In genomic region chr3:65432236-65432635, GRCm38 (mm10) we compare ENCODE assay signal across 18 mouse cellular contexts. TPM values are rescaled to one million over a fixed set of nuclear protein-coding genes. Genes with fewer than 3 reads are reported as not detected.
A peak's percentile ranks its signal among the peaks of the same experiment; 100 is the strongest.
DNase-seq lines count a peak whose midpoint lies in the region; ATAC-seq and TF ChIP-seq lines count a peak whose summit lies in the region.
"Had no signal": no experiment of that assay in that cellular context is flagged by ENCODE, and none has a peak within 500 bp of the region (broad histone marks: within the 10 kb centered on the region; RNA-seq: fewer than 3 reads in every experiment).

No protein-coding gene starts in this region.

- no peaks in the 10 kb centered on the region; the same call in 1 of the 2 replicates for H3K4me1 ChIP-seq in lung, postnatal 0 days (ENCODE audit: insufficient read depth, low read depth, low read length)
- H3K4me1 ChIP-seq in lung, adult 2 months (ENCODE audit: control insufficient read depth, insufficient read depth, low read length): no peaks in the 10 kb centered on the region
- no peaks in the 10 kb centered on the region for H3K4me1 ChIP-seq in G1E (ENCODE audit: insufficient read depth, low read depth, low read length)
- H3K4me1 ChIP-seq: embryonic facial prominence, embryonic 15.5 days; forebrain, embryonic 12.5 days; midbrain, embryonic 12.5 days had no signal

- H3K9ac ChIP-seq in lung, postnatal 0 days (replicated peaks; ENCODE audit: low read depth): no peak overlapping the region
- H3K9ac ChIP-seq: embryonic facial prominence, embryonic 15.5 days; forebrain, embryonic 12.5 days; hindbrain, embryonic 14.5 days; midbrain, embryonic 12.5 days had no signal

- intact Hi-C loops in gastrocnemius, adult 2 months (cut with DNase I): no loop called here

- H3K4me3 ChIP-seq in gastrocnemius, adult 2 months: no peak overlapping the region
- H3K4me3 ChIP-seq in lung, postnatal 0 days (ENCODE audit: low read depth, low read length): no peak overlapping the region
- no peak overlapping the region for H3K4me3 ChIP-seq in lung, adult 2 months (replicated peaks; ENCODE audit: extremely low read depth, low read depth, low read length)
- H3K4me3 ChIP-seq in G1E (ENCODE audit: low read depth, low read length): no peak overlapping the region
- H3K4me3 ChIP-seq: embryonic facial prominence, embryonic 15.5 days; forebrain, embryonic 12.5 days; midbrain, embryonic 12.5 days had no signal

- 91% methylated on average over 5 of the region's 5 CpGs for WGBS in lung, postnatal 0 days
- 91% methylated on average over 5 of the region's 5 CpGs for WGBS in lung, adult 2 months

- no peak for ATAC-seq in lung, postnatal 0 days
- no peak for ATAC-seq in G1E (ENCODE audit: extremely low read depth, insufficient number of reproducible peaks, low FRiP score, poor library complexity, severe bottlenecking)

- no peak for DNase-seq in gastrocnemius, adult 2 months
- DNase-seq in gastrocnemius, postnatal 10 days: no peak
- DNase-seq in lung, postnatal 0 days (ENCODE audit: low spot score): no peak
- DNase-seq in lung, adult 2 months: no peak
- no peak for DNase-seq in G1E (ENCODE audit: low spot score)
- peak; percentile 13 for DNase-seq in splenic B cell, adult 2 months (ENCODE audit: low read depth, low spot score)
- DNase-seq in cerebellum, adult 11 months: no peak
- no peak for DNase-seq in layer of hippocampus, postnatal 10 days (ENCODE audit: low spot score in 2 of 2)
- DNase-seq: cerebellum, adult 8-10 months; heart, adult 11 months; kidney, adult 11 months; kidney, postnatal 25 days; lung, postnatal 4 days; right cerebral cortex, adult 18-20 months had no signal

- H3K9me3 ChIP-seq in lung, postnatal 0 days (ENCODE audit: low read length): no peaks in the 10 kb centered on the region
- no peaks in the 10 kb centered on the region for H3K9me3 ChIP-seq in G1E (replicated peaks)
- H3K9me3 ChIP-seq: embryonic facial prominence, embryonic 15.5 days; forebrain, embryonic 12.5 days; midbrain, embryonic 12.5 days had no signal

- H3K27me3 ChIP-seq in lung, postnatal 0 days (replicated peaks; ENCODE audit: insufficient read depth, low read length): no peaks in the 10 kb centered on the region
- H3K27me3 ChIP-seq in G1E (ENCODE audit: insufficient read depth, low read length): 0 out of 2 replicates have a peak, but pooled peaks cover 9% of the 10 kb centered on the region
- H3K27me3 ChIP-seq in splenic B cell, adult 2 months (ENCODE audit: control insufficient read depth, insufficient read depth, low read length, poor library complexity, severe bottlenecking): no peaks in the 10 kb centered on the region
- H3K27me3 ChIP-seq: embryonic facial prominence, embryonic 15.5 days; midbrain, embryonic 12.5 days had no signal

- H3K36me3 ChIP-seq in lung, postnatal 0 days (ENCODE audit: insufficient read depth, low read length): no peaks in the 10 kb centered on the region
- H3K36me3 ChIP-seq in G1E (replicated peaks): no peaks in the 10 kb centered on the region
- H3K36me3 ChIP-seq in splenic B cell, adult 2 months (ENCODE audit: control insufficient read depth, insufficient read depth, low read length, poor library complexity, severe bottlenecking): no peaks in the 10 kb centered on the region
- H3K36me3 ChIP-seq: embryonic facial prominence, embryonic 15.5 days; forebrain, embryonic 12.5 days; midbrain, embryonic 12.5 days had no signal

- no peak for TF ChIP-seq EP300 in lung, postnatal 0 days (IDR thresholded peaks at IDR 0.05)

- H3K27ac ChIP-seq in gastrocnemius, adult 2 months: no peak overlapping the region
- H3K27ac ChIP-seq in lung, postnatal 0 days (ENCODE audit: low read length): no peak overlapping the region
- H3K27ac ChIP-seq: embryonic facial prominence, embryonic 15.5 days; forebrain, embryonic 12.5 days; hindbrain, embryonic 14.5 days; midbrain, embryonic 12.5 days had no signal

- TF ChIP-seq CTCF in gastrocnemius, adult 2 months (IDR thresholded peaks at IDR 0.05): peak; percentile 23; the same call in 1 of the 2 replicates
- TF ChIP-seq CTCF in lung, postnatal 0 days (IDR thresholded peaks at IDR 0.05): peak; percentile 42
- no peak for TF ChIP-seq CTCF in lung, adult 2 months (IDR thresholded peaks at IDR 0.05; ENCODE audit: insufficient read depth, low read length)
- TF ChIP-seq CTCF in G1E (IDR thresholded peaks at IDR 0.05; ENCODE audit: low read depth, low read length): 0 out of 2 replicates have a peak, but pooled peaks have one; percentile 14

- no peak overlapping the region for H3K4me2 ChIP-seq in lung, postnatal 0 days (replicated peaks; ENCODE audit: low read depth, low read length)
- H3K4me2 ChIP-seq: embryonic facial prominence, embryonic 15.5 days; forebrain, embryonic 12.5 days; hindbrain, embryonic 14.5 days; midbrain, embryonic 12.5 days had no signal

- TF ChIP-seq POLR2A in lung, adult 2 months (IDR thresholded peaks at IDR 0.05; ENCODE audit: borderline replicate concordance, extremely low read depth, low read depth, low read length): no peak

RNA-seq across cellular contexts. Expression of gene Ssr3, which starts 39.8 kb away (rescaled TPM):
- 100 to 1,000 TPM; 135 to 154 TPM for total RNA-seq in gastrocnemius, adult 2 months (2021)
- 100 to 1,000 TPM; 194 to 210 TPM for total RNA-seq in gastrocnemius, postnatal 10 days (2021)
- 180 TPM in 2 replicates for polyA plus RNA-seq in lung, postnatal 0 days (2015; fragmentation: Nextera tagmentation; extraction: Ambion mirVana)
- polyA plus RNA-seq in lung, adult 2 months (2012; rRNA removed): 44.2 and 69.4 TPM in 2 replicates
- total RNA-seq in G1E (2014; fragmentation: Nextera tagmentation) (345 and 358 TPM in 2 replicates), G1E (2017) (196 and 235 TPM in 2 replicates)
- 10.8 and 18.6 TPM in 2 replicates for polyA plus RNA-seq in G1E (2012)
- total RNA-seq in layer of hippocampus, postnatal 10 days (2021): 100 to 1,000 TPM; 116 to 124 TPM
